Mouse (Mus musculus) midbrain, embryonic 16.5 days (tissue): ENCODE results near the gene Adap1. TPM values are rescaled to one million over a fixed set of nuclear protein-coding genes. Genes with fewer than 3 reads are reported as not detected.

Experiments
- ATAC-seq: fragments of 200-750 bp; cut with Nextera tagmentation; 2 replicates; pipeline ENCODE4 v1.8.0; 2017; ENCODE audit warnings: moderate TSS enrichment
- H3K27ac ChIP-seq: fragments of 300-500 bp; sonication (generic); 2 replicates; pipeline ENCODE4 v1.5.1; 2014; ENCODE audit warnings: mild to moderate bottlenecking, low read length, mixed read lengths
- H3K27me3 ChIP-seq: fragments of 300-500 bp; sonication (generic); 2 replicates; pipeline ENCODE4 v1.6.1; 2014; ENCODE audit warnings: low read depth, low read length, mixed read lengths; ENCODE audit not compliant: control insufficient read depth, insufficient read depth
- H3K36me3 ChIP-seq: fragments of 300-500 bp; sonication (generic); 2 replicates; pipeline ENCODE4 v1.6.1; 2014; ENCODE audit warnings: mild to moderate bottlenecking, low read length, moderate library complexity, mixed read lengths; ENCODE audit not compliant: control insufficient read depth, insufficient read depth
- H3K4me1 ChIP-seq: fragments of 300-500 bp; sonication (generic); 2 replicates; pipeline ENCODE4 v1.6.1; 2014; ENCODE audit warnings: mild to moderate bottlenecking, low read length, mixed read lengths; ENCODE audit not compliant: control insufficient read depth, insufficient read depth
- H3K4me2 ChIP-seq: fragments of 300-500 bp; sonication (generic); 2 replicates; pipeline ENCODE4 v1.6.1; 2014; ENCODE audit warnings: mild to moderate bottlenecking, low read length, mixed read lengths
- H3K4me3 ChIP-seq: fragments of 300-500 bp; sonication (generic); 2 replicates; pipeline ENCODE4 v1.5.1; 2014; ENCODE audit warnings: low read depth, mild to moderate bottlenecking, low read length, moderate library complexity, mixed read lengths
- H3K9ac ChIP-seq: fragments of 300-500 bp; sonication (generic); 2 replicates; pipeline ENCODE4 v1.6.1; 2014; ENCODE audit warnings: low read depth, low read length, mixed read lengths
- H3K9me3 ChIP-seq: fragments of 300-500 bp; sonication (generic); replicated peaks from 2 replicates; pipeline ENCODE4 v1.6.1; 2014; ENCODE audit warnings: mild to moderate bottlenecking, low read length, mixed read lengths; ENCODE audit not compliant: control insufficient read depth, poor library complexity, severe bottlenecking
- WGBS: fragments of 180-500 bp; shearing (Covaris S2); extraction: QIAGEN DNeasy Blood & Tissue Kit; methylation state at CpG from one replicate; pipeline ENCODE4 v1.1.7; 2014; 5-methylcytosine and 5-hydroxymethylcytosine counted together
- polyA plus RNA-seq: library from polyadenylated mRNA; unstranded; fragments of >200 nt; fragmentation: Nextera tagmentation; extraction: Ambion mirVana; gene quantifications from 2 replicates; pipeline ENCODE4 v1.2.1, GENCODE M21; 2015

Adap1 gene
- polyA plus RNA-seq, 1 experiment from 2014 or later = 68.5 TPM

GRCm38 (mm10) chr5:139254938-139255337 lies 70.5 kb downstream of the Adap1 start:
- H3K9me3 ChIP-seq = no peaks in the 10 kb centered on the region
- H3K36me3 ChIP-seq = 0 out of 2 replicates have a peak, but pooled peaks cover 3% of the 10 kb centered on the region
- no peaks in the 10 kb centered on the region for H3K27me3 ChIP-seq
- no peak overlapping the region for H3K27ac ChIP-seq
- H3K4me2 ChIP-seq = no peak overlapping the region
- ATAC-seq = no peak
- H3K4me1 ChIP-seq = peaks cover 18% of the 10 kb centered on the region
- H3K4me3 ChIP-seq = no peak overlapping the region
- WGBS = 80% methylated on average over 6 of the region's 6 CpGs
- H3K9ac ChIP-seq = no peak overlapping the region

DNA sequence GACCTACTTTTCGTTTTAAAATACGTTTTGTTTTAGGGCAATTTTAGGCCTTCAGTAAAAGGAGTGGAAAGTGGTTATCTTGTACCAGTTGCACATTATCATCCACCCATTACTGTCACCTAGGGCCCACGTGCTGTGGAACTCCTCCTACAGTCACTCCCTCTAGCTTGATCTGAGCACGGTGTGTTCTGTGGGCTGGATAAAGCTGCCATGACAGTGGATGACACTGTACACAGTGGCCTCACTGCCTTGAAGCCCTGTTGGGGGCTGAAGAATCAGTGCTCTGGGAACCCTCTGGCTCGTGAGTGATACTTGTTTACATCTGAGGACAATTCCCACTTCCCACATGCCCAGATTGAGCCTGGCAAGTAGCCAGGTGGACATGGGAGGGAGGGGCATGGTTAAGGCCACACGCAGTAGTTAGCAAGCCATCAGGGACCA lies 72.1 kb downstream of the Adap1 start:
- Histone ChIP-seq H3K36me3 (peaks cover 12% of the 10 kb centered on the region), H3K9me3 (no peaks in the 10 kb centered on the region), H3K27ac (peak overlapping the region; percentile 93), H3K27me3 (no peaks in the 10 kb centered on the region), H3K4me1 (peaks cover 18% of the 10 kb centered on the region), H3K9ac (peak overlapping the region; percentile 79), H3K4me2 (peak overlapping the region; percentile 80), H3K4me3 (peak overlapping the region; percentile 71)
- ATAC-seq = no peak
- WGBS = 9% methylated on average over 6 of the region's 6 CpGs

DNA sequence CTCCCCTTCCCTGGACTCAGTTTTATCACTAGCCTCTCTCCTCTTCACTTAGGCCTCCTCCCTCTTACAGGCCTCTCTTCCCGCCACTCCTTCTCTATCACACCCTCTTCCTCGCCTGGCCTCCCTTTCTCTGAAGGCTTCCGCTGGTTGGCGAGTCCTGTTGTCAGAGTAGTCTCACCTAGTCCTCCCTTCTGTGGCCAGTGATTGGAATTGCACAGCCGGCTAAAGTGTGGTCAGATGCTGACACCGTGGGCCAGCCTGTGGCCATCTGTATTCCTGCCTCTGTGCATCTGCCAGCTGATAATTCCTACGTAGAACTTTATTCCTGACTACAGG lies 72.5 kb downstream of the Adap1 start:
- H3K4me2 ChIP-seq = peak overlapping the region; percentile 80
- peaks cover 18% of the 10 kb centered on the region for H3K4me1 ChIP-seq
- H3K9me3 ChIP-seq = no peaks in the 10 kb centered on the region
- H3K9ac ChIP-seq = peak overlapping the region; percentile 79
- WGBS = 0% methylated on average over 7 of the region's 7 CpGs
- peak overlapping the region; percentile 71 for H3K4me3 ChIP-seq
- H3K36me3 ChIP-seq = peaks cover 16% of the 10 kb centered on the region
- peak; percentile 4 for ATAC-seq
- H3K27ac ChIP-seq = peak overlapping the region; percentile 93
- H3K27me3 ChIP-seq = no peaks in the 10 kb centered on the region

- peak within 1 kb of the TSS; percentile 71 for H3K4me3 ChIP-seq
- peak within 1 kb of the TSS; percentile 79 for H3K9ac ChIP-seq
- H3K9me3 ChIP-seq = no peaks in the 10 kb centered on the region
- WGBS = under 1% methylated on average over 88 of the region's 90 CpGs
- H3K4me1 ChIP-seq = peaks cover 18% of the 10 kb centered on the region
- H3K27ac ChIP-seq = peak within 1 kb of the TSS; percentile 93
- H3K36me3 ChIP-seq = peaks cover 21% of the 10 kb centered on the region
- peak; percentile 96 for ATAC-seq
- no peaks in the 10 kb centered on the region for H3K27me3 ChIP-seq
- H3K4me2 ChIP-seq = peak within 1 kb of the TSS; percentile 84
These were observed 73.1 kb downstream of the Adap1 start, which contains the start of gene Get4 for GRCm38 (mm10) chr5:139252081-139252909. Gene Get4, plus strand, starts transcription at chr5:139252324.

GRCm38 (mm10) chr5:139251736-139252080 lies 73.7 kb downstream of the Adap1 start:
- peak overlapping the region; percentile 75 for H3K9ac ChIP-seq
- peaks cover 18% of the 10 kb centered on the region for H3K4me1 ChIP-seq
- no peaks in the 10 kb centered on the region for H3K27me3 ChIP-seq
- H3K36me3 ChIP-seq = peaks cover 24% of the 10 kb centered on the region
- WGBS = under 1% methylated on average over 8 of the region's 8 CpGs
- peak overlapping the region; percentile 90 for H3K27ac ChIP-seq
- H3K4me2 ChIP-seq = peak overlapping the region; percentile 84
- peak overlapping the region; percentile 71 for H3K4me3 ChIP-seq
- peak; percentile 61 for ATAC-seq
- H3K9me3 ChIP-seq = no peaks in the 10 kb centered on the region

DNA sequence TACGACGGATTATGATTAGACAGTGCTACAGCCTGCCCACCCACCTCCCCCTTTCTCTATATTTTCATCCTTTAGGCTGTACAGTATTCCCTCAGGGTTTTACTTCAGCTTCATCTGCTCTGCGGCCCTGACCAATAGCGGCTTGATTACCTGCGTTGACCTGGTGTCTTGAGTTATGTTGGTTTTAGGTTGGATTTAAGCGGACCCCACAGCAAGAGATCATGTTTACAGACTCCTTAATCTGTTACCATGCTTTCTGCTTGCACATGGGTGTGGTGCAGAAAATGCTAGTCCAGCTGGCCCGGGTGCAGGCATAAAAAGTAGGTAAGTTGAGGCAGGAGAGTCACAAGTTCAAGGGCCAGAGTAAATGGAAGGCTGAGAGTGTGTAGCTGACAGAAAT lies 74.1 kb downstream of the Adap1 start:
- no peak for ATAC-seq
- Histone ChIP-seq H3K4me1 (peaks cover 18% of the 10 kb centered on the region), H3K4me3 (no peak overlapping the region), H3K4me2 (peak overlapping the region; percentile 84), H3K36me3 (peaks cover 24% of the 10 kb centered on the region), H3K9ac (peak overlapping the region; percentile 75), H3K27me3 (no peaks in the 10 kb centered on the region), H3K27ac (no peak overlapping the region), H3K9me3 (no peaks in the 10 kb centered on the region)
- 87% methylated on average over 7 of the region's 7 CpGs for WGBS

DNA sequence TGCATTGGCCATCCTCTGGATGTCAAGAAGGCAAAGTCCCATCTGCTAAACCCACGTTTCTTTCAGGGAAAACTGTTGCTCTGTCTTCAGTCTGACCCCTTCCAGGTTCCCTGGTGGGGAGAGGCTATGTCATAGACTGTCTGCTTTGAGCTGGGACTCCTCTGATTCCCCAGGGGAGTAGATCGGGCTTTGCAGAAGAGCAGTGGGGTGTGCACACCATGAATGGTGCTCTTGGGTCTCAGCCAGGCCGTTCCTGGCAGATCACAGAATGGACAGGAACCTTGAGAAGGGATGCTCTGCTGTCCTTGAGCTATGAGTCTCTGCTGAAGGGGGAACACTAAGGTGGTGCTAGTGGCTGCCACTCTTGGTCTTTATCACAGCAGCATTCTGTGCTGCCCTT lies 76.6 kb downstream of the Adap1 start:
- ATAC-seq = no peak
- Histone ChIP-seq H3K36me3 (peaks cover 39% of the 10 kb centered on the region), H3K4me1 (peaks cover 11% of the 10 kb centered on the region)

GRCm38 (mm10) chr5:139247767-139248166 lies 77.7 kb downstream of the Adap1 start:
- WGBS = 93% methylated on average over 3 of the region's 3 CpGs
- no peaks in the 10 kb centered on the region for H3K9me3 ChIP-seq
- H3K9ac ChIP-seq = no peak overlapping the region
- H3K4me2 ChIP-seq = no peak overlapping the region
- no peaks in the 10 kb centered on the region for H3K27me3 ChIP-seq
- no peak for ATAC-seq
- 0 out of 2 replicates have a peak, but pooled peaks cover 5% of the 10 kb centered on the region for H3K4me1 ChIP-seq
- H3K4me3 ChIP-seq = no peak overlapping the region
- H3K27ac ChIP-seq = no peak overlapping the region
- H3K36me3 ChIP-seq = peaks cover 41% of the 10 kb centered on the region

More for the DNA sequence above, 76.6 kb downstream of the Adap1 start:
- Histone ChIP-seq H3K27me3 (no peaks in the 10 kb centered on the region), H3K27ac (no peak overlapping the region), H3K9ac (no peak overlapping the region), H3K9me3 (no peaks in the 10 kb centered on the region), H3K4me3 (no peak overlapping the region), H3K4me2 (no peak overlapping the region)
- 78% methylated on average over 3 of the region's 3 CpGs for WGBS

GRCm38 (mm10) chr5:139243384-139243783 lies 82.0 kb downstream of the Adap1 start:
- H3K4me1 ChIP-seq = no peaks in the 10 kb centered on the region
- whole genome bisulfite sequencing = 83% methylated on average over 1 of the region's 1 CpGs
- H3K4me2 ChIP-seq = no peak overlapping the region
- no peak for ATAC-seq
- H3K27me3 ChIP-seq = no peaks in the 10 kb centered on the region
- H3K9me3 ChIP-seq = no peaks in the 10 kb centered on the region
- no peak overlapping the region for H3K9ac ChIP-seq
- peaks cover 45% of the 10 kb centered on the region for H3K36me3 ChIP-seq
- no peak overlapping the region for H3K4me3 ChIP-seq
- H3K27ac ChIP-seq = no peak overlapping the region
